ENCODE assay signal across 8 mouse cellular contexts in the genomic region with DNA sequence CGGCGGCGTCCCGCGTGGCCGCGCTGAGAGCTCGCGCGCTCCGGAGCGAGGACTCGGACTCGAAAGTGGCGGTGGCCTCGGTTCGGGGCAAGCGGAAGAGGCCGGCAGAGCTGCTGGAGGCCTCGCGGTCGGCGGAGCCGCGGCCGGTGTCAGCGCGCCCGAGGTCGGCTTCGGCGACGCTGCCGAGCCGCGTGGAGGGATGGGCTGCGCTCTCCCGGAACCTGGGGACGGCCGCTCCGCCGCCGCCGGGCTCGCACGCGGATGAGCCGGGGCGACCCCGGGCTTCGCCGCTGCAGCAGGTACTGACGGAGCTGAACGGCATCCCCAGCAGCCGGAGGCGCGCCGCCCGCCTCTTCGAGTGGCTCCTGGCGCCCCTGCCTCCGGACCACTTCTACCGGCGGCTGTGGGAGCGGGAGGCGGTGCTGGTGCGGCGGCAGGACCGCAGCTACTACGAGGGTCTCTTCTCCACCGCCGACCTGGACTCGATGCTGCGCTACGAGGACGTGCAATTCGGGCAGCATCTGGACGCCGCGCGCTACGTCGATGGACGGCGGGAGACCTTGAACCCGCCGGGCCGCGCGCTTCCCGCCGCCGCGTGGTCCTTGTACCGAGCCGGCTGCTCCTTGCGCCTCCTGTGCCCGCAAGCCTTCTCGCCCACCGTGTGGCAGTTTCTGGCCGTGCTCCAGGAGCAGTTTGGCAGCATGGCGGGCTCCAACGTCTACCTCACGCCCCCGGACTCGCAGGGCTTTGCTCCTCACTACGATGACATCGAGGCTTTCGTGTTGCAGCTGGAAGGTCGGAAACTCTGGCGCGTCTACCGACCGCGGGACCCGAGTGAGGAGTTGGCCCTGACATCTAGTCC. TPM values are rescaled to one million over a fixed set of nuclear protein-coding genes. Genes with fewer than 3 reads are reported as not detected.
A peak's percentile ranks its signal among the peaks of the same experiment; 100 is the strongest.
DNase-seq lines count a peak whose midpoint lies in the region; ATAC-seq and TF ChIP-seq lines count a peak whose summit lies in the region.

No protein-coding gene starts in this region.

- intact Hi-C loops in left cerebral cortex, postnatal 4 days (cut with DNase I) = no loop called here

- no peaks in the 10 kb centered on the region for H3K9me3 ChIP-seq in forebrain, embryonic 16.5 days (ENCODE audit: control insufficient read depth, low read length)
- H3K9me3 ChIP-seq in hindbrain, embryonic 16.5 days (ENCODE audit: control insufficient read depth, low read length) = no peaks in the 10 kb centered on the region
- H3K9me3 ChIP-seq in midbrain, embryonic 14.5 days (ENCODE audit: control insufficient read depth, low read length) = no peaks in the 10 kb centered on the region

- WGBS in cerebellum, adult 2 months = under 1% methylated on average over 116 of the region's 116 CpGs
- WGBS in forebrain, embryonic 16.5 days = under 1% methylated on average over 111 of the region's 116 CpGs
- WGBS in hindbrain, embryonic 16.5 days = under 1% methylated on average over 107 of the region's 116 CpGs
- WGBS in midbrain, embryonic 14.5 days = under 1% methylated on average over 116 of the region's 116 CpGs

- peak overlapping the region; percentile 66 for H3K4me2 ChIP-seq in forebrain, embryonic 16.5 days (ENCODE audit: low read length)
- H3K4me2 ChIP-seq in hindbrain, embryonic 16.5 days (ENCODE audit: low read length) = peak overlapping the region; percentile 64
- peak overlapping the region; percentile 89 for H3K4me2 ChIP-seq in midbrain, embryonic 14.5 days (ENCODE audit: low read length)

- H3K9ac ChIP-seq in forebrain, embryonic 16.5 days (replicated peaks; ENCODE audit: low read depth, low read length) = peak overlapping the region; percentile 81
- H3K9ac ChIP-seq in hindbrain, embryonic 16.5 days (ENCODE audit: low read depth, low read length) = peak overlapping the region; percentile 85
- peak overlapping the region; percentile 84 for H3K9ac ChIP-seq in midbrain, embryonic 14.5 days (replicated peaks; ENCODE audit: low read length)

- TF ChIP-seq CTCF in cerebellum, adult 2 months (IDR thresholded peaks at IDR 0.05; ENCODE audit: borderline replicate concordance, insufficient read depth, low read depth, low read length) = no peak

- TF ChIP-seq POLR2A in cerebellum, adult 2 months (IDR thresholded peaks at IDR 0.05; ENCODE audit: borderline replicate concordance, insufficient read depth, low read length) = no peak

- H3K27me3 ChIP-seq in cerebellum, adult 2 months (ENCODE audit: control insufficient read depth, insufficient read depth, low read length) = no peaks in the 10 kb centered on the region
- no peaks in the 10 kb centered on the region for H3K27me3 ChIP-seq in forebrain, embryonic 16.5 days (replicated peaks; ENCODE audit: control insufficient read depth, insufficient read depth, low read length)
- no peaks in the 10 kb centered on the region for H3K27me3 ChIP-seq in hindbrain, embryonic 16.5 days (replicated peaks; ENCODE audit: control insufficient read depth, insufficient read depth, low read length)
- no peaks in the 10 kb centered on the region for H3K27me3 ChIP-seq in midbrain, embryonic 14.5 days (ENCODE audit: control insufficient read depth, insufficient read depth, low read length)

- peak; percentile 63 for ATAC-seq in forebrain, embryonic 16.5 days
- peak; percentile 58 for ATAC-seq in hindbrain, embryonic 16.5 days
- ATAC-seq in midbrain, embryonic 14.5 days (ENCODE audit: low FRiP score, low TSS enrichment) = peak; percentile 67

- peak; percentile 21 to 23 for DNase-seq in lung, adult 18-20 months
- DNase-seq in lung, postnatal 25 days (ENCODE audit: low spot score) = no peak
- DNase-seq in cerebellum, adult 2 months = peak; percentile 30 to 56
- peak; percentile 81 for DNase-seq in left cerebral cortex, postnatal 4 days
- DNase-seq in midbrain, embryonic 14.5 days = peak; percentile 68
- DNase-seq in spleen, postnatal 4 days (ENCODE audit: low spot score in 2 of 2) = peak; percentile 31 to 87

- 0 out of 2 replicates have a peak overlapping the region, but pooled peaks have one; percentile 29 for H3K27ac ChIP-seq in cerebellum, adult 2 months (ENCODE audit: insufficient read depth, low read length)
- peak overlapping the region; percentile 71 for H3K27ac ChIP-seq in forebrain, embryonic 16.5 days (ENCODE audit: low read length)
- H3K27ac ChIP-seq in hindbrain, embryonic 16.5 days (ENCODE audit: low read depth, low read length) = peak overlapping the region; percentile 88
- peak overlapping the region; percentile 83 for H3K27ac ChIP-seq in midbrain, embryonic 14.5 days (replicated peaks; ENCODE audit: low read depth, low read length)

- peak overlapping the region; percentile 71 for H3K4me3 ChIP-seq in cerebellum, adult 2 months (replicated peaks; ENCODE audit: insufficient read depth, low read depth, low read length)
- peak overlapping the region; percentile 60 for H3K4me3 ChIP-seq in forebrain, embryonic 16.5 days (replicated peaks; ENCODE audit: low read length)
- peak overlapping the region; percentile 97 for H3K4me3 ChIP-seq in hindbrain, embryonic 16.5 days (ENCODE audit: low read length)
- peak overlapping the region; percentile 84 for H3K4me3 ChIP-seq in midbrain, embryonic 14.5 days (replicated peaks; ENCODE audit: low read depth, low read length)

- no peaks in the 10 kb centered on the region for H3K36me3 ChIP-seq in forebrain, embryonic 16.5 days (ENCODE audit: control insufficient read depth, insufficient read depth)
- H3K36me3 ChIP-seq in hindbrain, embryonic 16.5 days (ENCODE audit: control insufficient read depth, insufficient read depth, low read length) = peaks cover 4% of the 10 kb centered on the region
- peaks cover 14% of the 10 kb centered on the region; the same call in 1 of the 2 replicates for H3K36me3 ChIP-seq in midbrain, embryonic 14.5 days (ENCODE audit: control insufficient read depth, insufficient read depth, low read length)

- H3K4me1 ChIP-seq in cerebellum, adult 2 months (ENCODE audit: control insufficient read depth, insufficient read depth, low read length) = no peaks in the 10 kb centered on the region; the same call in 1 of the 2 replicates
- peaks cover 27% of the 10 kb centered on the region for H3K4me1 ChIP-seq in forebrain, embryonic 16.5 days (replicated peaks; ENCODE audit: control insufficient read depth, insufficient read depth, low read length)
- H3K4me1 ChIP-seq in hindbrain, embryonic 16.5 days (ENCODE audit: control insufficient read depth, insufficient read depth, low read depth, low read length) = peaks cover 19% of the 10 kb centered on the region
- H3K4me1 ChIP-seq in midbrain, embryonic 14.5 days (ENCODE audit: control insufficient read depth, insufficient read depth, low read length) = peaks cover 17% of the 10 kb centered on the region

RNA-seq across cellular contexts. Expression of a gene that starts 0.7 kb away (rescaled TPM):
- polyA plus RNA-seq in cerebellum, adult 2 months (2012; rRNA removed) = 8.9 and 9.6 TPM in 2 replicates
- 9.3 and 9.7 TPM in 2 replicates for polyA plus RNA-seq in forebrain, embryonic 16.5 days (2015; fragmentation: Nextera tagmentation; extraction: Ambion mirVana)
- 7.2 and 9.1 TPM in 2 replicates for polyA plus RNA-seq in hindbrain, embryonic 16.5 days (2015; fragmentation: Nextera tagmentation; extraction: Ambion mirVana)
- total RNA-seq in left cerebral cortex, postnatal 4 days (2021) = 10 to 100 TPM; 16.2 to 17.1 TPM
- 11.5 and 11.7 TPM in 2 replicates for polyA plus RNA-seq in midbrain, embryonic 14.5 days (2014; fragmentation: Nextera tagmentation; extraction: Ambion mirVana)

RNA-seq across cellular contexts. Expression of a gene that starts 29.3 kb away (rescaled TPM):
- 54.5 and 60.1 TPM in 2 replicates for polyA plus RNA-seq in cerebellum, adult 2 months (2012; rRNA removed)
- 16.3 and 19.2 TPM in 2 replicates for polyA plus RNA-seq in forebrain, embryonic 16.5 days (2015; fragmentation: Nextera tagmentation; extraction: Ambion mirVana)
- polyA plus RNA-seq in hindbrain, embryonic 16.5 days (2015; fragmentation: Nextera tagmentation; extraction: Ambion mirVana) = 15.7 and 17.2 TPM in 2 replicates
- 10 to 100 TPM; 16.5 to 17.8 TPM for total RNA-seq in left cerebral cortex, postnatal 4 days (2021)
- polyA plus RNA-seq in midbrain, embryonic 14.5 days (2014; fragmentation: Nextera tagmentation; extraction: Ambion mirVana) = 13.0 and 20.6 TPM in 2 replicates

RNA-seq across cellular contexts. Expression of a gene that starts 33.6 kb away (rescaled TPM):
- polyA plus RNA-seq in cerebellum, adult 2 months (2012; rRNA removed) = 0.03 and 0.05 TPM in 2 replicates
- polyA plus RNA-seq in forebrain, embryonic 16.5 days (2015; fragmentation: Nextera tagmentation; extraction: Ambion mirVana) = not detected in 2 replicates
- polyA plus RNA-seq in hindbrain, embryonic 16.5 days (2015; fragmentation: Nextera tagmentation; extraction: Ambion mirVana) = not detected in 2 replicates
- total RNA-seq in left cerebral cortex, postnatal 4 days (2021) = under 1 TPM in 1 of 2 experiments, not detected in 1; 0.14 TPM
- polyA plus RNA-seq in midbrain, embryonic 14.5 days (2014; fragmentation: Nextera tagmentation; extraction: Ambion mirVana) = not detected in 2 replicates

RNA-seq across cellular contexts. Expression of a gene that starts 36.6 kb away (rescaled TPM):
- 6.4 and 6.8 TPM in 2 replicates for polyA plus RNA-seq in cerebellum, adult 2 months (2012; rRNA removed)
- polyA plus RNA-seq in forebrain, embryonic 16.5 days (2015; fragmentation: Nextera tagmentation; extraction: Ambion mirVana) = 9.4 and 11.3 TPM in 2 replicates
- 16.1 TPM in 2 replicates for polyA plus RNA-seq in hindbrain, embryonic 16.5 days (2015; fragmentation: Nextera tagmentation; extraction: Ambion mirVana)
- total RNA-seq in left cerebral cortex, postnatal 4 days (2021) = 1 to 10 TPM; 6.6 to 6.9 TPM
- 8.8 and 9.2 TPM in 2 replicates for polyA plus RNA-seq in midbrain, embryonic 14.5 days (2014; fragmentation: Nextera tagmentation; extraction: Ambion mirVana)

RNA-seq across cellular contexts. Expression of a gene that starts 58.2 kb away (rescaled TPM):
- 18.2 and 19.3 TPM in 2 replicates for polyA plus RNA-seq in cerebellum, adult 2 months (2012; rRNA removed)
- 72.1 and 101 TPM in 2 replicates for polyA plus RNA-seq in forebrain, embryonic 16.5 days (2015; fragmentation: Nextera tagmentation; extraction: Ambion mirVana)
- 98.1 and 112 TPM in 2 replicates for polyA plus RNA-seq in hindbrain, embryonic 16.5 days (2015; fragmentation: Nextera tagmentation; extraction: Ambion mirVana)
- 10 to 100 TPM; 51.5 to 51.9 TPM for total RNA-seq in left cerebral cortex, postnatal 4 days (2021)
- 98.3 and 108 TPM in 2 replicates for polyA plus RNA-seq in midbrain, embryonic 14.5 days (2014; fragmentation: Nextera tagmentation; extraction: Ambion mirVana)

Comparison
In these comparisons a context has a peak if more than half of its experiments do, and no peak if none do; other contexts are left out.
1. H3K27ac ChIP-seq: peak in every context shown above with its lines; median percentile 88 in hindbrain, embryonic 16.5 days; 83 in midbrain, embryonic 14.5 days; 71 in forebrain, embryonic 16.5 days; 29 in cerebellum, adult 2 months.